In genomic region chr3:146426489-146426888, GRCm38 (mm10) we compare ENCODE assay signal across 17 mouse cellular contexts. TPM values are rescaled to one million over a fixed set of nuclear protein-coding genes. Genes with fewer than 3 reads are reported as not detected.
A peak's percentile ranks its signal among the peaks of the same experiment; 100 is the strongest.
DNase-seq lines count a peak whose midpoint lies in the region; ATAC-seq and TF ChIP-seq lines count a peak whose summit lies in the region.
"Had no signal": no experiment of that assay in that cellular context is flagged by ENCODE, and none has a peak within 500 bp of the region (broad histone marks: within the 10 kb centered on the region; RNA-seq: fewer than 3 reads in every experiment).

No protein-coding gene starts in this region.

- H3K9me3 ChIP-seq in forebrain, embryonic 13.5 days (replicated peaks) = no peaks in the 10 kb centered on the region
- no peaks in the 10 kb centered on the region for H3K9me3 ChIP-seq in forebrain, embryonic 10.5 days
- H3K9me3 ChIP-seq in hindbrain, embryonic 14.5 days (ENCODE audit: control insufficient read depth, low read length) = no peaks in the 10 kb centered on the region
- H3K9me3 ChIP-seq in midbrain, postnatal 0 days (ENCODE audit: low read length) = no peaks in the 10 kb centered on the region
- H3K9me3 ChIP-seq: heart, embryonic 15.5 days; hindbrain, embryonic 15.5 days; limb, embryonic 15.5 days; stomach, embryonic 15.5 days had no signal

- no peak overlapping the region for H3K4me2 ChIP-seq in forebrain, embryonic 13.5 days
- H3K4me2 ChIP-seq in hindbrain, embryonic 14.5 days (replicated peaks) = no peak overlapping the region
- H3K4me2 ChIP-seq in midbrain, postnatal 0 days (ENCODE audit: low read depth, low read length, poor library complexity, severe bottlenecking) = no peak overlapping the region
- H3K4me2 ChIP-seq: heart, embryonic 15.5 days; hindbrain, embryonic 15.5 days; limb, embryonic 15.5 days; stomach, embryonic 15.5 days had no signal

- TF ChIP-seq CTCF in midbrain, postnatal 0 days (IDR thresholded peaks at IDR 0.05) = no peak

- DNase-seq in forebrain, embryonic 10.5 days (ENCODE audit: extremely low spot score, low spot score) = no peak
- peak; percentile 37 for DNase-seq in retina, postnatal 1 day
- DNase-seq in retina, embryonic 14.5 days (ENCODE audit: low spot score) = no peak
- no peak for DNase-seq in hindbrain, embryonic 14.5 days (ENCODE audit: low spot score)
- peak; percentile 42 for DNase-seq in midbrain, postnatal 0 days (ENCODE audit: low spot score)
- no peak for DNase-seq in adipocyte (ENCODE audit: low spot score)
- no peak for DNase-seq in embryo, embryonic 11 days
- DNase-seq: cerebellum, postnatal 25 days; gastrocnemius, postnatal 14 days; heart, adult 2 months; kidney, adult 2 months; spleen, adult 18-20 months had no signal

- peak; percentile 74; the same call in 1 of the 2 replicates for ATAC-seq in forebrain, embryonic 13.5 days
- ATAC-seq in hindbrain, embryonic 14.5 days (ENCODE audit: low FRiP score) = 0 out of 2 replicates have a peak, but pooled peaks have one; percentile 40
- no peak for ATAC-seq in midbrain, postnatal 0 days (ENCODE audit: low FRiP score)

- H3K36me3 ChIP-seq in forebrain, embryonic 13.5 days (ENCODE audit: poor library complexity, severe bottlenecking) = peaks cover 74% of the 10 kb centered on the region
- peaks cover 89% of the 10 kb centered on the region for H3K36me3 ChIP-seq in forebrain, embryonic 10.5 days (replicated peaks)
- peaks cover 77% of the 10 kb centered on the region for H3K36me3 ChIP-seq in hindbrain, embryonic 14.5 days (replicated peaks; ENCODE audit: control insufficient read depth, insufficient read depth)
- peaks cover 33% of the 10 kb centered on the region for H3K36me3 ChIP-seq in midbrain, postnatal 0 days (ENCODE audit: insufficient read depth, low read length)

- no peak overlapping the region for H3K9ac ChIP-seq in forebrain, embryonic 13.5 days
- H3K9ac ChIP-seq in hindbrain, embryonic 14.5 days = no peak overlapping the region
- H3K9ac ChIP-seq in midbrain, postnatal 0 days (replicated peaks; ENCODE audit: low read length, poor library complexity, severe bottlenecking) = no peak overlapping the region
- H3K9ac ChIP-seq: heart, embryonic 15.5 days; hindbrain, embryonic 15.5 days; limb, embryonic 15.5 days; stomach, embryonic 15.5 days had no signal

- no peaks in the 10 kb centered on the region for H3K27me3 ChIP-seq in forebrain, embryonic 13.5 days
- H3K27me3 ChIP-seq in forebrain, embryonic 10.5 days (ENCODE audit: poor library complexity, severe bottlenecking) = no peaks in the 10 kb centered on the region
- H3K27me3 ChIP-seq in hindbrain, embryonic 14.5 days (ENCODE audit: control insufficient read depth, insufficient read depth, low read length) = no peaks in the 10 kb centered on the region
- no peaks in the 10 kb centered on the region for H3K27me3 ChIP-seq in midbrain, postnatal 0 days (ENCODE audit: insufficient read depth, low read length)
- H3K27me3 ChIP-seq: heart, embryonic 15.5 days; hindbrain, embryonic 15.5 days; limb, embryonic 15.5 days; stomach, embryonic 15.5 days had no signal

- H3K4me3 ChIP-seq in forebrain, embryonic 13.5 days = no peak overlapping the region
- H3K4me3 ChIP-seq in forebrain, embryonic 10.5 days = no peak overlapping the region
- no peak overlapping the region for H3K4me3 ChIP-seq in hindbrain, embryonic 14.5 days (replicated peaks; ENCODE audit: low read length)
- H3K4me3 ChIP-seq in midbrain, postnatal 0 days (ENCODE audit: low read depth, low read length) = no peak overlapping the region
- H3K4me3 ChIP-seq: heart, adult 2 months; heart, embryonic 15.5 days; hindbrain, embryonic 15.5 days; limb, embryonic 15.5 days; stomach, embryonic 15.5 days had no signal

- no peak overlapping the region for H3K27ac ChIP-seq in forebrain, embryonic 13.5 days
- no peak overlapping the region for H3K27ac ChIP-seq in forebrain, embryonic 10.5 days
- no peak overlapping the region for H3K27ac ChIP-seq in hindbrain, embryonic 14.5 days
- H3K27ac ChIP-seq in midbrain, postnatal 0 days (ENCODE audit: low read depth, low read length) = no peak overlapping the region
- H3K27ac ChIP-seq: heart, adult 2 months; heart, embryonic 15.5 days; hindbrain, embryonic 15.5 days; limb, embryonic 15.5 days; stomach, embryonic 15.5 days had no signal

- peaks cover 13% of the 10 kb centered on the region for H3K4me1 ChIP-seq in forebrain, embryonic 13.5 days
- peaks cover 9% of the 10 kb centered on the region for H3K4me1 ChIP-seq in forebrain, embryonic 10.5 days
- H3K4me1 ChIP-seq in hindbrain, embryonic 14.5 days (replicated peaks; ENCODE audit: control insufficient read depth, insufficient read depth, low read length) = no peaks in the 10 kb centered on the region
- no peaks in the 10 kb centered on the region for H3K4me1 ChIP-seq in midbrain, postnatal 0 days (ENCODE audit: insufficient read depth, low read length)
- H3K4me1 ChIP-seq: stomach, embryonic 15.5 days had no signal

- 62% methylated on average over 8 of the region's 8 CpGs for WGBS in forebrain, embryonic 13.5 days
- WGBS in forebrain, embryonic 10.5 days = 90% methylated on average over 8 of the region's 8 CpGs
- WGBS in hindbrain, embryonic 14.5 days = 68% methylated on average over 8 of the region's 8 CpGs
- WGBS in midbrain, postnatal 0 days = 77% methylated on average over 8 of the region's 8 CpGs

RNA-seq across cellular contexts. Expression of gene Ssx2ip, which starts 22.0 kb away (rescaled TPM):
- 22.8 and 23.3 TPM in 2 replicates for polyA plus RNA-seq in forebrain, embryonic 13.5 days (2015; fragmentation: Nextera tagmentation; extraction: Ambion mirVana)
- polyA plus RNA-seq in forebrain, embryonic 10.5 days (2016; fragmentation: Nextera tagmentation; extraction: Ambion mirVana) = 39.0 and 41.5 TPM in 2 replicates
- 16.8 and 20.5 TPM in 2 replicates for polyA plus RNA-seq in hindbrain, embryonic 14.5 days (2014; fragmentation: Nextera tagmentation; extraction: Ambion mirVana)
- 26.3 and 32.7 TPM in 2 replicates for total RNA-seq in midbrain, postnatal 0 days (2014; rRNA removed)
- 19.4 and 19.8 TPM in 2 replicates for polyA plus RNA-seq in midbrain, postnatal 0 days (2015; fragmentation: Nextera tagmentation; extraction: Ambion mirVana)

RNA-seq across cellular contexts. Expression of gene Ctbs, which starts 23.1 kb away (rescaled TPM):
- 3.1 and 3.5 TPM in 2 replicates for polyA plus RNA-seq in forebrain, embryonic 13.5 days (2015; fragmentation: Nextera tagmentation; extraction: Ambion mirVana)
- 4.5 and 6.1 TPM in 2 replicates for polyA plus RNA-seq in forebrain, embryonic 10.5 days (2016; fragmentation: Nextera tagmentation; extraction: Ambion mirVana)
- polyA plus RNA-seq in hindbrain, embryonic 14.5 days (2014; fragmentation: Nextera tagmentation; extraction: Ambion mirVana) = 4.7 and 6.4 TPM in 2 replicates
- 6.3 and 6.7 TPM in 2 replicates for total RNA-seq in midbrain, postnatal 0 days (2014; rRNA removed)
- polyA plus RNA-seq in midbrain, postnatal 0 days (2015; fragmentation: Nextera tagmentation; extraction: Ambion mirVana) = 4.3 and 4.7 TPM in 2 replicates

Comparison
In these comparisons a context has a peak if more than half of its experiments do, and no peak if none do; other contexts are left out.
1. DNase-seq: peak in retina, postnatal 1 day (single experiment) and midbrain, postnatal 0 days (single experiment); none in forebrain, embryonic 10.5 days (single experiment), retina, embryonic 14.5 days (single experiment), hindbrain, embryonic 14.5 days (single experiment), adipocyte (single experiment) and embryo, embryonic 11 days (single experiment).